Mouse (Mus musculus) c-Kit-positive CD71-positive TER-119-negative erythroid progenitor cells, embryonic 14.5 days (primary cell): ENCODE measurements around the gene Rbp3.

Experiments
- DNase-seq: peaks from one replicate; pipeline ENCODE4 v3.0.0-alpha.2; 2013; ENCODE audit warnings: low read depth

Rbp3 gene

GRCm38 (mm10) chr14:33974752-33975151, 20.9 kb downstream of the Rbp3 start:
- DNase-seq, result no peak

DNA sequence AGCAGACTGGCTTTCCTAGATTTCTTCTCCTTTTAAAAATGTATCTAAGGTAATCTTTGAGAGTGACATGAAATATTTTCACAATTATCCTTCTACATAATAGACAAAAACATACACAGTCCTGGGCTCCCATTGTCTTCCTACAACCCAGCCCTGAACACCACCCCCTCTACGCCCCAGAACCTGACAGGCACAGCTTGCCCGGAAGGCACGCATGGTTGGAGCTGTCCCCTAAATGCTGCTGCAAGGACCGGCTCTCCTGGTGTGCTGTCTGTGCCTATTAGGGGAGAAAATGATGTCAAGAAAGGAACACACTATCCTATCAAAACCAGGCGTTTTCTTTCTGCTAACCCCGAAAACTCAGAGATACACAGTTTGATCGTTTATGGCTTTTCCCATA, 23.9 kb downstream of the Rbp3 start:
- DNase-seq, result no peak

- no peak for DNase-seq
These were observed 24.8 kb downstream of the Rbp3 start, which contains the start of gene Zfp488 for GRCm38 (mm10) chr14:33978604-33979059. TSS of gene Zfp488 (minus strand) at chr14:33978764.

- DNase-seq, result no peak
These were observed 35.4 kb downstream of the Rbp3 start for GRCm38 (mm10) chr14:33989201-33989600.

GRCm38 (mm10) chr14:33991971-33992370, 38.2 kb downstream of the Rbp3 start:
- DNase-seq, result no peak

DNA sequence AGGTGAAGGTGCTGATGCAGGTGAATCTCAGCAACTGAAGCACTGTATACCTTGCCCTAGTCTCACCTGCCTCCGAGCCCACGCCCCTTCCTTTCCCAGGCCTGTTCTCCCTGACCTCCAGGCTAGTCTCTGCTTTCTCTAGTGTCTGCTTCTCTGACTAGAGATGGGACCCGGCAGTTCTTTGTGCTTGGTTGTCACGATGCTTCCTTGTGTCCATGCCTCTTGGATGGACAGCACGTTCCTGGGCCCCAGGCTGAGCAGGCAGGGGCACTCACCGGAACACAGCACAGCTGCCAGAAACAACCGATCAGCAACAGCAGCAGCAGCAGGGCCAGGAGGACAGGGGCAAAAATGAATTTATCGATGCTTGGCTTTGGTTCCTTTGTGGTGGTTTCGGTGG, 39.2 kb downstream of the Rbp3 start:
- no peak for DNase-seq

- no peak for DNase-seq
These were observed 39.9 kb downstream of the Rbp3 start for GRCm38 (mm10) chr14:33993521-33994289.

DNA sequence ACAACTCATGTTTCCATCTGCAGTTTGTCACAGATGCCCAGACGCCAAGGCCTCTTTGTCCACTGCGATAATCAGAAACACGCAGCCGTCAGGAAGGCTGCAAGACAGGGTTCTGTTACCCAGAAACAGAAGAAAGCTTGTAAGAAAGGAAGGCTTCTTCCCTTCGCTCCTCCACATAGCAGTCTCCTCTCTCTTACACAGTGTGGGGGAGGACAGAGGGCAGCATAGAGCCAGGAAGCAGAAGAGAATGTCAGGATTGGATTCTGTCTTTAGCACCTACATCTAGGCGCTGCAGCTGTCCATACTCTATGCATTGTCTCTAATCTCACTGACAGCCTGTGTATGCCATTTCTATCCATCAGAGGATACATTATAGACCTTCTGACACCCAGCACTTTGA, 43.6 kb downstream of the Rbp3 start:
- DNase-seq, result no peak

GRCm38 (mm10) chr14:34000076-34000475, 46.3 kb downstream of the Rbp3 start:
- no peak for DNase-seq

GRCm38 (mm10) chr14:34001445-34001844, 47.6 kb downstream of the Rbp3 start:
- no peak for DNase-seq

GRCm38 (mm10) chr14:34002358-34002757, 48.6 kb downstream of the Rbp3 start:
- no peak for DNase-seq
